Mouse (Mus musculus) embryonic facial prominence, embryonic 10.5 days (tissue): ENCODE measurements around the gene Lama5. TPM values are rescaled to one million over a fixed set of nuclear protein-coding genes. Genes with fewer than 3 reads are reported as not detected.
A peak's percentile ranks its signal among the peaks of the same experiment; 100 is the strongest.

Experiments used
- DNase-seq: peaks from one replicate; pipeline ENCODE4 v3.0.0-alpha.2; 2017; ENCODE audit warnings: low spot score
- H3K27ac ChIP-seq: fragments of 300-500 bp; sonication (generic); replicated peaks from 2 replicates; pipeline ENCODE4 v1.5.1; 2016; ENCODE audit warnings: mild to moderate bottlenecking
- H3K27me3 ChIP-seq: fragments of 300-500 bp; sonication (generic); replicated peaks from 2 replicates; pipeline ENCODE4 v1.6.1; 2016; ENCODE audit warnings: low read depth, mild to moderate bottlenecking; ENCODE audit not compliant: poor library complexity, severe bottlenecking
- H3K36me3 ChIP-seq: fragments of 300-500 bp; sonication (generic); replicated peaks from 2 replicates; pipeline ENCODE4 v1.6.1; 2016; ENCODE audit warnings: mild to moderate bottlenecking, moderate library complexity
- H3K4me1 ChIP-seq: fragments of 300-500 bp; sonication (generic); 2 replicates; pipeline ENCODE4 v1.6.1; 2016
- H3K4me3 ChIP-seq: fragments of 300-500 bp; sonication (generic); 2 replicates; pipeline ENCODE4 v1.5.1; 2016; ENCODE audit warnings: mild to moderate bottlenecking, moderate library complexity
- H3K9me3 ChIP-seq: fragments of 300-500 bp; sonication (generic); 2 replicates; pipeline ENCODE4 v1.6.1; 2016; ENCODE audit warnings: mild to moderate bottlenecking
- WGBS: fragments of 180-500 bp; shearing (Covaris S2); methylation state at CpG from one replicate; pipeline ENCODE4 v1.1.7; 2016; 5-methylcytosine and 5-hydroxymethylcytosine counted together
- polyA plus RNA-seq: library from polyadenylated mRNA; unstranded; fragments of >200 nt; fragmentation: Nextera tagmentation; extraction: Ambion mirVana; gene quantifications from 2 replicates; pipeline ENCODE4 v1.2.1, GENCODE M21; 2016

Gene Lama5
- polyA plus RNA-seq, 1 experiment from 2014 or later = 19.6 TPM

- Histone ChIP-seq H3K27ac (no peak overlapping the region), H3K9me3 (no peaks in the 10 kb centered on the region), H3K27me3 (no peaks in the 10 kb centered on the region), H3K36me3 (peaks cover 59% of the 10 kb centered on the region), H3K4me3 (no peak overlapping the region), H3K4me1 (peaks cover 30% of the 10 kb centered on the region)
- DNase-seq = no peak
- WGBS = 94% methylated on average over 14 of the region's 14 CpGs
Observed at GRCm38 (mm10) chr2:180202263-180202662, 23.4 kb downstream of the Lama5 start.

- Histone ChIP-seq H3K4me1 (peaks cover 37% of the 10 kb centered on the region), H3K36me3 (peaks cover 57% of the 10 kb centered on the region), H3K4me3 (no peak overlapping the region), H3K9me3 (no peaks in the 10 kb centered on the region), H3K27me3 (no peaks in the 10 kb centered on the region), H3K27ac (no peak overlapping the region)
- WGBS = 74% methylated on average over 9 of the region's 9 CpGs
- no peak for DNase-seq
Observed at GRCm38 (mm10) chr2:180201303-180201702, 24.4 kb downstream of the Lama5 start.

- DNase-seq = no peak
- peaks cover 41% of the 10 kb centered on the region for H3K4me1 ChIP-seq
- H3K36me3 ChIP-seq = peaks cover 57% of the 10 kb centered on the region
- H3K4me3 ChIP-seq = no peak overlapping the region
- H3K27me3 ChIP-seq = no peaks in the 10 kb centered on the region
- 80% methylated on average over 11 of the region's 11 CpGs for WGBS
- no peaks in the 10 kb centered on the region for H3K9me3 ChIP-seq
- no peak overlapping the region for H3K27ac ChIP-seq
Observed at GRCm38 (mm10) chr2:180200681-180201080, 25.0 kb downstream of the Lama5 start.

- no peaks in the 10 kb centered on the region for H3K27me3 ChIP-seq
- H3K27ac ChIP-seq = no peak overlapping the region
- peaks cover 66% of the 10 kb centered on the region for H3K36me3 ChIP-seq
- H3K9me3 ChIP-seq = no peaks in the 10 kb centered on the region
- peaks cover 43% of the 10 kb centered on the region for H3K4me1 ChIP-seq
- DNase-seq = no peak
- WGBS = 91% methylated on average over 10 of the region's 10 CpGs
- no peak overlapping the region for H3K4me3 ChIP-seq
Observed at GRCm38 (mm10) chr2:180198782-180199181, 26.9 kb downstream of the Lama5 start.

- 90% methylated on average over 10 of the region's 10 CpGs for WGBS
- no peak for DNase-seq
- Histone ChIP-seq H3K4me1 (peaks cover 43% of the 10 kb centered on the region), H3K27me3 (no peaks in the 10 kb centered on the region), H3K36me3 (peaks cover 78% of the 10 kb centered on the region), H3K9me3 (no peaks in the 10 kb centered on the region), H3K4me3 (no peak overlapping the region), H3K27ac (no peak overlapping the region)
Observed at GRCm38 (mm10) chr2:180197323-180198037, 28.2 kb downstream of the Lama5 start.

GRCm38 (mm10) chr2:180196610-180197322 is 28.9 kb downstream of the Lama5 start:
- H3K4me1 ChIP-seq = peaks cover 35% of the 10 kb centered on the region
- H3K4me3 ChIP-seq = no peak overlapping the region
- no peak overlapping the region for H3K27ac ChIP-seq
- peaks cover 78% of the 10 kb centered on the region for H3K36me3 ChIP-seq
- no peaks in the 10 kb centered on the region for H3K27me3 ChIP-seq
- H3K9me3 ChIP-seq = no peaks in the 10 kb centered on the region
- peak; percentile 32 for DNase-seq
- WGBS = 72% methylated on average over 12 of the region's 12 CpGs

- H3K27ac ChIP-seq = no peak overlapping the region
- H3K27me3 ChIP-seq = no peaks in the 10 kb centered on the region
Observed at GRCm38 (mm10) chr2:180187362-180187761, 38.3 kb downstream of the Lama5 start.

GRCm38 (mm10) chr2:180185686-180186085 is 40.0 kb downstream of the Lama5 start:
- 92% methylated on average over 14 of the region's 14 CpGs for WGBS
- Histone ChIP-seq H3K9me3 (no peaks in the 10 kb centered on the region), H3K4me1 (no peaks in the 10 kb centered on the region), H3K27me3 (no peaks in the 10 kb centered on the region), H3K36me3 (peaks cover 79% of the 10 kb centered on the region), H3K4me3 (no peak overlapping the region), H3K27ac (no peak overlapping the region)
- DNase-seq = no peak

More at GRCm38 (mm10) chr2:180187362-180187761, 38.3 kb downstream of the Lama5 start:
- no peaks in the 10 kb centered on the region for H3K9me3 ChIP-seq
- H3K36me3 ChIP-seq = peaks cover 79% of the 10 kb centered on the region
- no peak overlapping the region for H3K4me3 ChIP-seq
- DNase-seq = no peak
- 92% methylated on average over 11 of the region's 11 CpGs for WGBS
- H3K4me1 ChIP-seq = no peaks in the 10 kb centered on the region

- WGBS = 87% methylated on average over 6 of the region's 6 CpGs
- Histone ChIP-seq H3K4me1 (no peaks in the 10 kb centered on the region), H3K4me3 (no peak overlapping the region), H3K27ac (no peak overlapping the region), H3K9me3 (no peaks in the 10 kb centered on the region), H3K36me3 (peaks cover 86% of the 10 kb centered on the region), H3K27me3 (no peaks in the 10 kb centered on the region)
- DNase-seq = no peak
Observed at GRCm38 (mm10) chr2:180184752-180185109, 40.9 kb downstream of the Lama5 start.

GRCm38 (mm10) chr2:180184011-180184751 is 41.5 kb downstream of the Lama5 start:
- no peak for DNase-seq
- WGBS = 86% methylated on average over 24 of the region's 24 CpGs
- Histone ChIP-seq H3K27me3 (no peaks in the 10 kb centered on the region), H3K9me3 (no peaks in the 10 kb centered on the region), H3K4me3 (no peak overlapping the region), H3K27ac (no peak overlapping the region), H3K36me3 (peaks cover 88% of the 10 kb centered on the region), H3K4me1 (no peaks in the 10 kb centered on the region)

- Histone ChIP-seq H3K4me1 (no peaks in the 10 kb centered on the region), H3K4me3 (no peak overlapping the region), H3K27ac (no peak overlapping the region), H3K27me3 (no peaks in the 10 kb centered on the region), H3K9me3 (no peaks in the 10 kb centered on the region), H3K36me3 (peaks cover 94% of the 10 kb centered on the region)
- 90% methylated on average over 9 of the region's 9 CpGs for WGBS
- DNase-seq = no peak
Observed at GRCm38 (mm10) chr2:180181542-180181941, 44.1 kb downstream of the Lama5 start.

- 95% methylated on average over 7 of the region's 7 CpGs for WGBS
- H3K36me3 ChIP-seq = peaks cover 82% of the 10 kb centered on the region
Observed at GRCm38 (mm10) chr2:180175725-180176124, 49.9 kb downstream of the Lama5 start.

More at GRCm38 (mm10) chr2:180175725-180176124, 49.9 kb downstream of the Lama5 start:
- Histone ChIP-seq H3K4me1 (peaks cover 22% of the 10 kb centered on the region), H3K4me3 (no peak overlapping the region), H3K27ac (no peak overlapping the region), H3K27me3 (no peaks in the 10 kb centered on the region), H3K9me3 (no peaks in the 10 kb centered on the region)
- DNase-seq = no peak
